Mouse (Mus musculus) left cerebral cortex, postnatal 14 days (tissue): ENCODE results near the gene Dscam. TPM values are rescaled to one million over a fixed set of nuclear protein-coding genes. Genes with fewer than 3 reads are reported as not detected.

Source experiments
- DNase-seq, 2 experiments: peaks; one replicate each; pipeline ENCODE4 v3.0.0; 2021 to 2022; ENCODE audit warnings: low spot score in 2 of 2, mixed read lengths in 1 of 2
- intact Hi-C: fragments of 180-260 bp; cut with DNase I; formaldehyde crosslinking; loops from one replicate; pipeline ENCODE4 v1.15.1; 2025
- total RNA-seq, 2 experiments: library from RNA; stranded (reverse); gene quantifications; 2 replicates each; pipeline ENCODE4 v1.2.3; 2021

The Dscam gene
- total RNA-seq, 2 experiments from 2014 or later = 42.4 to 48.2 TPM

DNA sequence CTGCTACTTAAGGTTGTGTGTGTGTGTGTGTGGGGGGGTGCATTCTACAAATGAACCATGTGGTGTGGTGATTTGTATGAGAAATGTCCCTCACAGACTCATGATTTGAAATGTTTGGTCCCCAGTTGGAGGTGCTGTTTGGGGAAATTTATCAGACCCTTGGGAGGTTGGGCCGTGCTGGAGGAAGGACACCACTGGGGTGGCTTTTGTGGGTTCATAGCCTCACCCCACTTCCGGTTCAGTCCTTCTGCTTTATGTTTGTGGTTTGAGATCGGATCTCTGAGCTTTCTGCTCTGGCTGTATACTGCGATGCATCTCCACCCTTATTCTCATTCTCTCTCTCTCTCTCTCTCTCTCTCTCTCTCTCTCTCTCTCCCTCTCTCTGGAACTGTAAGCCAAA lies 516.5 kb downstream of the Dscam start:
- no peak for DNase-seq
- intact Hi-C loops = no loop called here

DNA sequence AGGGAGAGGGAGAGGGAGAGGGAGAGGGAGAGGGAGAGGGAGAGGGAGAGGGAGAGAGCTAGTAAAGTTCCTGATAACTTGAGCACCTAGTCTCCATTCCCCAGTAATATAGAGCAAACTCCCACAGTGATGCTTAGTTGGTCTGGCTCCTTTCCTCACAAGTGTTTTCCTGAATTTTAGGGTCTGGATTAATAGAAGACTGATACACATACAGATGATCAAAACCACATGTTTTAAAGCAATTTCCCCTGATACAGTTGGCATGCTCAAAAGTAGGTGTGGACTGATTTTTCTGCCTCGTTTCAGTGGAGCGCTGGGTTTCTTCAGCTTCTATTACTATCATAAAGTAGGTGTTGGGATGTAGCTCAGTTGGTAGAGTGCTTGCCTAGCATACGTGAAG lies 519.1 kb downstream of the Dscam start:
- DNase-seq = no peak
- intact Hi-C loops = no loop called here

DNA sequence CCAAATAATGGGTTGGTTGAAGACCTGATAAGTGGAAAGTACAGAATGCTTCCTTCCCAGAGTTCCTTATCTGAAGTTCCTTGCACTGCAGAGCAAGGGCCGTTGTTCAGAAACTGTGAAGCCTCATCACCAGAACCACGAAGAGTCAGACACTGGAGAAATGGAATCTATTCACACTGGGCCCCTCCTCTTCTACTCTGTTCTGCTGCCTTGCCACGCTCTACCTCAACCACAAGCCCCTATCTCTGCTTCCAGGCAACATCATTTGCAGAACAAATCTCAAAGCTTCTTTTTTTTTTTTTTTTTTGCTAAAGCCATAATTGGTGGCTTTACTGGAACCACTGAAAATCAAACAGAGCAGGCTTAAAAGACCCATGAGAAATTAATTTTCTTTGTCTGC lies 530.5 kb downstream of the Dscam start:
- no peak for DNase-seq
- intact Hi-C loops = no loop called here

DNA sequence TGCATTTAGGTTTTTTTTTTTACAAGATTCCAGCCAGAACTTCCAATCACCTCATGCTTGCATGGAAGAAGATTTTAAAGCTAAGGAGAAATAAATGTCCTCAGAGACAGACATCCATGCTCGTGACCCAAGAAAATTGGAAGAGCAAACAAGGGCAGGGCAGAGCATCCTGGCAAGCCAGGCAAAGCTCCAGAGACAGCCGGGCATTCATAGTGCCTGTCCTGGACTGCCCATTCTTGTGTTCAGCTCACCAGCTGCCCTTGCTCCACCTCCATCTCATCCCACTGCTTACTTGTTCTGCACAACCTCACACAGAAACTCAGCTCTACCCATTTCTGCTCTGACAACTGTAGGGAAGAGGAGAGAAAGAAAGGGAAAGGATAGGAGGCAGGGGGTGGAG lies 534.6 kb downstream of the Dscam start:
- intact Hi-C loops = no loop called here
- no peak for DNase-seq

- DNase-seq = no peak
- intact Hi-C loops = no loop called here
These were observed 535.8 kb downstream of the Dscam start for GRCm38 (mm10) chr16:96634791-96635143.

GRCm38 (mm10) chr16:96634097-96634790 lies 536.3 kb downstream of the Dscam start:
- peak; percentile 49 to 51 for DNase-seq
- intact Hi-C loops = no loop called here

DNA sequence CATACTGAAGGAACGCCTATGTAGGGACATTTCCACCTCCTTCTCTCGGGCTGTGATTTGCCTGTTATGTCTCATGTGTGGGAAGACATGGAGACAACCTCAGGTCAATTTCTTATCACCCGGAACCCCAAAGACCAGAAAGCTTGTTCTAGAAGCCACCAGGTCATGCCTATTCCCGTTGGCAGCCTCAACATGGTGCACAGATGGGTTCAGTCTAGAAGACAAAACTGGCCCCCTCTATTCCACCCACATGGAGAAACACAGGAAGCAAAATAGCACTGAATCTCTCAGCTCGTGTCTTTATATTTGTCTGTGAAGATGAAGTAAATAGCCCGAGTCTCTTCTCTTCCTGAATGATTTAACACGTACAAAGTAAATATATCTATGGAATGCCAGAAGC lies 540.3 kb downstream of the Dscam start:
- DNase-seq = peak; percentile 35 to 49
- intact Hi-C loops = no loop called here

DNA sequence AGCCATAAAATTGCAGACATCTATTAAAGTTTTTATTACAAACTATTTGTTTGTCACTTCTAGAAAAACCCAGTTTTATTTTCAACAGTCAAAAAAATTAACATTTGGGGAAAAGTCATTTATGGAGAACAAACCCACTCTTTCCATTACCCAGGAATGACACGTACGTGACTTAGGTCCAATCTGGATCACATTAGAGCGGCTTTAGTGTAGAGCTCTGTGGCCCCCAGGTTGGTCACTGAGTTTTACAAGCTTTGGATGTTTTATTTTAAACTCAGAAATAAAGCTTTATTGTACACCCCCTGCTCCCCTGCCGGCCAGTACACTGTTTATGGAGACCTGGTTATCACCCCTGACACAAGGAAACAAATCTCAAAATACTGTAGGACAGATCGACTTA lies 540.9 kb downstream of the Dscam start:
- intact Hi-C loops = no loop called here
- no peak for DNase-seq

DNA sequence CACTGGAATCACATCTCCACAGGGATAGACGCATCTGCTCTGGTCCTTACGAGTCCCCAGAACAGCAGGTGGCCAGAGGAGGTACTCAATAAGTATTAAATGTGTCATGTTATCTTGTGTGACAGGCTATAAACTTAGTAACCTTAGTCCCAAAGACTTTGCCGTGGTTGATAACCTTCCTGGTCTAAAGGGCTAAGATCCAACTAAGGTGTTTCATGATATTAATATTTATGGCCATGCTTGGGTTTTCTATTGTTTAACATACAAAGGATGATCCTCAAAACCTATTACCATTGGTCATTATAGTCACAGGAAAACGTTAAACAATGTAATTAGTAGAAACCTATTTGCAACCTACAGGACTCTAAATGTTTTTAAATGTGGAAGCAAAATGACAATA lies 545.1 kb downstream of the Dscam start:
- DNase-seq = no peak
- intact Hi-C loops = no loop called here

DNA sequence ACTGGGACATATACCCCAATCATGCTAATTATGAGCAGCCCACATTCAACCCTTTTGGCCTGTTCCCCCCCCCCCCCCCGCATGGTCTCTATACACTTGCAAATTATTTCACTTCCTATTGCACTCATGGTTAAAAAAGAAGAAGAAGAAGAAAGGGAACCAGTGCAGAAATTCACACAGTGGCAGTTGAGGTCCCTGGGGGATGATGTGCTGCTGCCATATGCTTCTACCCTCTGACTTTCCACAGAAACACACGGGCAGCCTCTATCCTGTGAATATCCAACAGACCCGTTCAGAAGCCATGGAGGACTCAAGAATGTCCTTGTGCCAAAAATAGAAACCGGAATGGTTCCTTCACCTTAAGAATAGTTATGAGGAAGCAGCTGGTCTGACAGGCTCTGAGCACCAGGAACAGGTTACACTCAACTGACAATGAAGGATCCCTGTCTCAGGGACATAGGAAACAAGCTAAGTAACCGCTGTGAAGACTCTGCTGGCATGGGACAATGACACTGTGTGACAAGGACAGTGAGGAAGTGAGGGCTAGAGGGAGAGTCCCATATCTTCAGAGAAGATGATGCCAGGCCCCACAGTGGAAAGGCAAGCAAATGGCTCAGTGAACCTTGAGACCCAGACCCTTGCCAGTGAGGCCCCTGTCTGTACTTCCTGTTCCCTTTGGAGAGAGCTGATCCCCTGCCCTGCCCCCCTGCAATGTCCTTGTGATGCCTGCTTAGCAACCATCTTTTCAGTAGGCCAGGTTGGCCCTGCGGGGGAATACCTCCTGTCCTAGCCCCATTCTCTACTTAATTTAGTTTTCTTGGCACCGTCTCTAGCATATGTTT lies 545.8 kb downstream of the Dscam start:
- intact Hi-C loops = no loop called here

GRCm38 (mm10) chr16:96620861-96621260 lies 549.7 kb downstream of the Dscam start:
- no peak for DNase-seq
- intact Hi-C loops = no loop called here

More for the DNA sequence above, 545.8 kb downstream of the Dscam start:
- no peak for DNase-seq

GRCm38 (mm10) chr16:96620402-96620801 lies 550.1 kb downstream of the Dscam start:
- intact Hi-C loops = no loop called here
- peak; percentile 52 to 69 for DNase-seq

DNA sequence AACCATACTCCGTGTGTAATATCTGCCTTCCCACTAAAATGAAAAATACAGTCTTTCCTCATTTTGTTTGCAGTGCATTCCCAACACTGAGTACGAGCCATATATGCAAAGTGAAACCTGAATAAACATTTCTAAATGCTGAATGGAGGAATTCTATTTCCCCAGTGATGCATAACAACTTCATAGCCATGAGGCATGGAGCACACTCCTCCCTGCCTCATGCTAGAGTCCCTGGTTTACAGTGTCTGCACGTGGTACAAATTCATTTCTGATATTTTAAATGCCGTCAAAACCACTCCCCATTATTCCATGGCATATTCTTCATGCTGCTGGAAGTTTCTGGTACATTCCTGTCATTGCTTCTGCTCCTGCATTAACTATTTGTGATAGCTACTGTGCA lies 552.8 kb downstream of the Dscam start:
- intact Hi-C loops = no loop called here
- DNase-seq = no peak

- intact Hi-C loops = loop anchor here (5.0 kb wide), 1 partner anchor 256 kb away; no protein-coding TSS in a partner anchor
These were observed 557.3 kb downstream of the Dscam start for GRCm38 (mm10) chr16:96613275-96613674.

DNA sequence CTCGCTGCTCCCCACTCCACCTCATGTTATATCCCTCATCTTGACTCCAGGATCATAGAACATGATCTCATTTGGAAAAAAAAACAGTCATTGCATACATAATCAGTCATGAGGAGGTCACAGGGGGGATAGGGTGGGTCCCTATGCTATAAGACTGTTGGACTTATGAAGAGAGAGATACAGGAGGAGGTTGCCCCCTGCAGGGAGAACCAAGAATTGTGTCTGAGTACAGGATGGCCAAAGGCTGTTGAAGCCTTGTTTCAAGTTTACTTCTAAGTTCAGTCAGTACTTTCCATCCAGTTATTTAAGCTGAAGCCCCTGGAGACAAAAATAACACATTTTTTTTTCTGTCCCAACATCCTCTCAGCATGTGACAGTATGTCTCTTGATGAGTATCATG lies 559.7 kb downstream of the Dscam start:
- peak; percentile 58 to 75 for DNase-seq
- intact Hi-C loops = loop anchor here (2.0 to 5.0 kb wide), 2 partner anchors 144 to 254 kb away; partner anchors contain the start of gene Pcp4

More at GRCm38 (mm10) chr16:96613275-96613674, 557.3 kb downstream of the Dscam start:
- DNase-seq = no peak

DNA sequence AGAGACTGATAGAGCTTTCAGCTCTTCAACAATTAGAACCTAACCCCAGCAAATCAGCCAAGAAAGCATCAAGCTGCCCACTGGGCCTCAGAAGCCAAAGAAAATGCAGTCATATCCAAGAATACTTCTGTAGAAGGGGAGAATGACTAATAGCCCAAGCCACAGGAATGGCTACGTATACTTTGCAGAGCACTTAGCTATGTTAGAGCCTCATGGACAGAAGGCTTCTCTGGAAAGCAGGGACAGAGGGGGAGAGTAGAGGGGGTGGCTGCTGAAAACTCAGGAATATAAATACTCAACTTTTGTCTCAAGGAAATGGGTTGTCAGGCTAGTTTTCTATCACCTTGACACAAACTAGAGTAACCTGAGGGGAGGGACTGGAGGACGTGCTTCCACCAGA lies 568.3 kb downstream of the Dscam start:
- intact Hi-C loops = no loop called here
- no peak for DNase-seq

DNA sequence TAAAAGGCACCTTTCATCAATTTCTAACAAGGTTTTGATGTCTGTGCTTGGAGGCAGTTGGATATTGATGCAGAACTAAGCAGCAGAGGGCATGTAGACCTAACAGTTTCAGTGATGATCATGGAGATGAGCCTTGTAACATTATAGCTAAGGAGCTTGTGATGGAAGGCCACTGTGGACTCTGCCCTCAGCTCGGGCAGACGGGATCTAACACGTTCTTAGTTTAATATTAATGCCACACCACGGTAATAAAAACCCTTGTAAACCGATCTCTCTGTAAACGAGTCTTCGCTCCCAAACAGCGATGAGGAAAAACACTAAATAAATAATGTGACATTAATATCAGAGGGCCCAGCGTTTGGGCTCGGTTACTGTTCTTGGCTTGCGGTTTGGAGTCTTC lies 569.8 kb downstream of the Dscam start:
- intact Hi-C loops = no loop called here
- DNase-seq = no peak

- no peak for DNase-seq
- intact Hi-C loops = no loop called here
These were observed 571.0 kb downstream of the Dscam start for GRCm38 (mm10) chr16:96599401-96600060.

- DNase-seq = peak; percentile 57 to 61
These were observed 594.7 kb downstream of the Dscam start for GRCm38 (mm10) chr16:96575841-96576240.

GRCm38 (mm10) chr16:96567428-96567827 lies 603.1 kb downstream of the Dscam start:
- DNase-seq = no peak
- intact Hi-C loops = no loop called here

More at GRCm38 (mm10) chr16:96575841-96576240, 594.7 kb downstream of the Dscam start:
- intact Hi-C loops = no loop called here
